Mouse (Mus musculus): Measurements from ENCODE around the gene Ak5.

- no peak for TF ChIP-seq CTCF (IDR thresholded peaks at IDR 0.05; ENCODE audit: borderline replicate concordance, insufficient read depth, low read depth, low read length)
- TF ChIP-seq POLR2A (IDR thresholded peaks at IDR 0.05; ENCODE audit: borderline replicate concordance, insufficient read depth, low read length) = no peak
These were observed 85.1 kb downstream of the Ak5 start for GRCm38 (mm10) chr3:152583033-152583432.
